ENCODE assay signal across 25 mouse cellular contexts in the genomic region with DNA sequence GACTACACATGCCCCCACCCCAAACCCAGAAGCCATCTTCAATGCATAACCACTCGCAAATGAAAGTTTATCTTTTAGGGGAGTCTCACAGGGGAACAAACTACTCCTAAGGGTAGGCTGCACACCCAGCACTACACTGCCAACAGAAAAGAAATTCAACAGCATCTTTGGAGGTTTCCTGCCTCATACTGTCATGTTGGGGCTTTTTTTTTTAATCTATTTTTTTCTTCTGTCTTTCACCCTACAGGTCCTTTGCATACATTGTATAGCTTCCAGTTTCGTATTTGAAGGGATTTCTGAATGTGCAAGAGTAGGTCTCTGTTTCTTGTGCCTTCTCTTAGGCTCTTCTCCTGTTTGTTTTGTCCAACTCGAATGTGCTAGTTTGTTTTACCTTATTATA. TPM values are rescaled to one million over a fixed set of nuclear protein-coding genes. Genes with fewer than 3 reads are reported as not detected.
DNase-seq lines count a peak whose midpoint lies in the region; ATAC-seq and TF ChIP-seq lines count a peak whose summit lies in the region.
"Had no signal": no experiment of that assay in that cellular context is flagged by ENCODE, and none has a peak within 500 bp of the region (broad histone marks: within the 10 kb centered on the region; RNA-seq: fewer than 3 reads in every experiment).

No protein-coding gene starts in this region.

- H3K4me1 ChIP-seq in CH12.LX (ENCODE audit: control insufficient read depth in 1 of 2, insufficient read depth in 2 of 2), result peaks cover 46 to 94% of the 10 kb centered on the region in 2 experiments
- peaks cover 80% of the 10 kb centered on the region for H3K4me1 ChIP-seq in forebrain, embryonic 13.5 days
- peaks cover 99% of the 10 kb centered on the region for H3K4me1 ChIP-seq in liver, embryonic 12.5 days

- no peak overlapping the region for H3K4me2 ChIP-seq in CH12.LX (ENCODE audit: insufficient read depth, low read depth, poor library complexity, severe bottlenecking)
- no peak overlapping the region for H3K4me2 ChIP-seq in forebrain, embryonic 13.5 days
- no peak overlapping the region for H3K4me2 ChIP-seq in liver, embryonic 12.5 days
- H3K4me2 ChIP-seq: heart, embryonic 15.5 days; kidney, embryonic 15.5 days; limb, embryonic 15.5 days; liver, embryonic 15.5 days; lung, embryonic 15.5 days; stomach, embryonic 15.5 days had no signal

- TF ChIP-seq POLR2A in CH12.LX (IDR thresholded peaks at IDR 0.05; ENCODE audit: low read depth, low read length), result no peak

- no peak for TF ChIP-seq CTCF in layer of hippocampus, adult 2 months (conservative IDR thresholded peaks at IDR 0.05)
- TF ChIP-seq CTCF in CH12.LX (conservative IDR thresholded peaks at IDR 0.05 in 1 of 2, IDR thresholded peaks at IDR 0.05 in 1 of 2; ENCODE audit: low read depth in 2 of 2, low read length in 2 of 2), result no peak

- H3K79me2 ChIP-seq in CH12.LX (replicated peaks; ENCODE audit: control insufficient read depth, extremely low read depth, insufficient read depth, poor library complexity, severe bottlenecking), result peaks cover 42% of the 10 kb centered on the region

- 91% methylated on average over 3 of the region's 3 CpGs for WGBS in forebrain, embryonic 13.5 days
- 65% methylated on average over 3 of the region's 3 CpGs for WGBS in liver, embryonic 12.5 days (ENCODE audit: insufficient replicate concordance)

- ATAC-seq in forebrain, embryonic 13.5 days, result no peak
- ATAC-seq in liver, embryonic 12.5 days, result no peak
- ATAC-seq: hindbrain, embryonic 16.5 days had no signal

- H3K9ac ChIP-seq in CH12.LX (ENCODE audit: insufficient read depth, low read depth), result no peak overlapping the region
- no peak overlapping the region for H3K9ac ChIP-seq in forebrain, embryonic 13.5 days
- H3K9ac ChIP-seq in liver, embryonic 12.5 days, result no peak overlapping the region
- H3K9ac ChIP-seq: heart, embryonic 15.5 days; kidney, embryonic 15.5 days; limb, embryonic 15.5 days; liver, embryonic 15.5 days; lung, embryonic 15.5 days; stomach, embryonic 15.5 days had no signal

- no peak for TF ChIP-seq RAD21 in CH12.LX (IDR thresholded peaks at IDR 0.05; ENCODE audit: low read depth, low read length)

- dilution Hi-C loops in CH12.LX (cut with MboI; ENCODE audit: extremely low pct_ligation_motif_present, extremely low pct_unique_long_range_greater_than_20kb, low sequenced_read_pairs), result no loop called here

- peak overlapping the region; percentile 93 for H3K27ac ChIP-seq in layer of hippocampus, adult 2 months
- H3K27ac ChIP-seq in CH12.LX (ENCODE audit: insufficient read depth, low read depth), result no peak overlapping the region
- H3K27ac ChIP-seq in forebrain, embryonic 13.5 days, result peak overlapping the region; percentile 72
- no peak overlapping the region for H3K27ac ChIP-seq in liver, embryonic 12.5 days
- H3K27ac ChIP-seq: gastrocnemius, adult 2 months; heart, embryonic 15.5 days; kidney, embryonic 15.5 days; limb, embryonic 15.5 days; liver, embryonic 15.5 days; lung, embryonic 15.5 days; stomach, embryonic 15.5 days had no signal

- H3K4me3 ChIP-seq in layer of hippocampus, adult 2 months, result no peak overlapping the region
- no peak overlapping the region for H3K4me3 ChIP-seq in CH12.LX (replicated peaks in 1 of 3; ENCODE audit: low read depth in 2 of 3, low read length in 2 of 3, poor library complexity in 1 of 3)
- H3K4me3 ChIP-seq in forebrain, embryonic 13.5 days, result no peak overlapping the region
- H3K4me3 ChIP-seq in liver, embryonic 12.5 days, result no peak overlapping the region
- H3K4me3 ChIP-seq: gastrocnemius, adult 2 months; heart, embryonic 15.5 days; kidney, embryonic 15.5 days; limb, embryonic 15.5 days; liver, embryonic 15.5 days; lung, embryonic 15.5 days; stomach, embryonic 15.5 days had no signal

- H3K9me3 ChIP-seq in CH12.LX (replicated peaks; ENCODE audit: low read length), result no peaks in the 10 kb centered on the region
- no peaks in the 10 kb centered on the region for H3K9me3 ChIP-seq in forebrain, embryonic 13.5 days (replicated peaks)
- H3K9me3 ChIP-seq in liver, embryonic 12.5 days (replicated peaks), result no peaks in the 10 kb centered on the region
- H3K9me3 ChIP-seq: heart, embryonic 15.5 days; kidney, embryonic 15.5 days; limb, embryonic 15.5 days; liver, embryonic 15.5 days; lung, embryonic 15.5 days; megakaryocyte, embryonic 14.5 days; stomach, embryonic 15.5 days had no signal

- H3K27me3 ChIP-seq in CH12.LX (replicated peaks), result no peaks in the 10 kb centered on the region
- no peaks in the 10 kb centered on the region for H3K27me3 ChIP-seq in forebrain, embryonic 13.5 days
- no peaks in the 10 kb centered on the region for H3K27me3 ChIP-seq in liver, embryonic 12.5 days (replicated peaks)
- H3K27me3 ChIP-seq: heart, embryonic 15.5 days; kidney, embryonic 15.5 days; limb, embryonic 15.5 days; liver, embryonic 15.5 days; lung, embryonic 15.5 days; megakaryocyte, embryonic 14.5 days; stomach, embryonic 15.5 days had no signal

- peaks cover 0 to 2% of the 10 kb centered on the region in 2 experiments for H3K36me3 ChIP-seq in CH12.LX (replicated peaks in 1 of 2; ENCODE audit: control insufficient read depth in 1 of 2, insufficient read depth in 1 of 2, low read length in 1 of 2)
- peaks cover 7% of the 10 kb centered on the region; the same call in 1 of the 2 replicates for H3K36me3 ChIP-seq in forebrain, embryonic 13.5 days (ENCODE audit: poor library complexity, severe bottlenecking)
- peaks cover 12% of the 10 kb centered on the region; the same call in 1 of the 2 replicates for H3K36me3 ChIP-seq in liver, embryonic 12.5 days
- H3K36me3 ChIP-seq: heart, embryonic 15.5 days; kidney, embryonic 15.5 days; limb, embryonic 15.5 days; liver, embryonic 15.5 days; lung, embryonic 15.5 days; stomach, embryonic 15.5 days had no signal

- DNase-seq in layer of hippocampus, adult 2 months (ENCODE audit: low spot score in 2 of 2), result no peak
- DNase-seq in layer of hippocampus, adult 18-20 months (ENCODE audit: low spot score in 2 of 2), result no peak
- DNase-seq in CH12.LX (ENCODE audit: extremely low read depth), result no peak
- DNase-seq in naive thymus-derived CD4-positive, alpha-beta T cell, adult 2 months (ENCODE audit: low read depth), result peak; percentile 46
- no peak for DNase-seq in gastrocnemius, postnatal 4 days (ENCODE audit: low spot score in 2 of 2)
- DNase-seq: adrenal gland, postnatal 25 days; cerebellum, adult 9-10 months; gastrocnemius, adult 2 months; heart, postnatal 36 days; kidney, adult 11 months; kidney, postnatal 36 days; lung, postnatal 36 days; midbrain, embryonic 14.5 days; right cerebral cortex, postnatal 14 days; thymus, postnatal 25 days had no signal

- no peak for TF ChIP-seq EP300 in CH12.LX (IDR thresholded peaks at IDR 0.05; ENCODE audit: low read length)

- in situ Hi-C loops in CH12.LX (cut with MboI; ENCODE audit: low pct_ligation_motif_present, low pct_unique_long_range_greater_than_20kb, low sequenced_read_pairs), result no loop called here

TF ChIP-seq in CH12.LX, 34 proteins besides CTCF, POLR2A, EP300 and RAD21:
- TF ChIP-seq ZNF384 (IDR thresholded peaks at IDR 0.05; ENCODE audit: low read depth, low read length), result peak; percentile 52; the same call in 1 of the 2 replicates
- no peak for TF ChIP-seq MAZ (IDR thresholded peaks at IDR 0.05; ENCODE audit: low read depth, low read length)
TF ChIP-seq in CH12.LX: peak in this region for 1.

RNA-seq across cellular contexts. Expression of gene Tspan14, which starts 14.3 kb away (rescaled TPM):
- total RNA-seq in layer of hippocampus, adult 2 months (2021), result 10 to 100 TPM; 27.0 to 30.0 TPM
- 10 to 100 TPM; 30.5 to 33.7 TPM for total RNA-seq in layer of hippocampus, adult 18-20 months (2021)
- total RNA-seq in CH12.LX (2012; rRNA removed) (14.9 and 16.1 TPM in 2 replicates), CH12.LX (2014; rRNA removed) (10.6 and 11.6 TPM in 2 replicates)
- 17.8 and 19.1 TPM in 2 replicates for polyA plus RNA-seq in CH12.LX (2012; ENCODE audit: insufficient read length, low read depth)
- polyA plus RNA-seq in forebrain, embryonic 13.5 days (2015; fragmentation: Nextera tagmentation; extraction: Ambion mirVana), result 84.1 and 88.2 TPM in 2 replicates
- 10 to 100 TPM; 29.0 to 29.4 TPM for total RNA-seq in gastrocnemius, postnatal 4 days (2021)
- 44.5 and 44.6 TPM in 2 replicates for polyA plus RNA-seq in liver, embryonic 12.5 days (2016; fragmentation: Nextera tagmentation; extraction: Ambion mirVana)

RNA-seq across cellular contexts. Expression of gene Sh2d4b, which starts 59.2 kb away (rescaled TPM):
- total RNA-seq in layer of hippocampus, adult 2 months (2021), result 1 to 10 TPM; 2.0 to 2.1 TPM
- total RNA-seq in layer of hippocampus, adult 18-20 months (2021), result 1 to 10 TPM in 1 of 2 experiments, under 1 TPM in 1; 0.91 to 1.7 TPM
- total RNA-seq in CH12.LX (2012; rRNA removed), result 0.04 TPM in 1 of 2 replicates, not detected in the other
- not detected in 2 replicates for total RNA-seq in CH12.LX (2014; rRNA removed)
- 0.12 and 0.17 TPM in 2 replicates for polyA plus RNA-seq in CH12.LX (2012; ENCODE audit: insufficient read length, low read depth)
- 2.3 and 2.4 TPM in 2 replicates for polyA plus RNA-seq in forebrain, embryonic 13.5 days (2015; fragmentation: Nextera tagmentation; extraction: Ambion mirVana)
- under 1 TPM; 0.96 to 0.98 TPM for total RNA-seq in gastrocnemius, postnatal 4 days (2021)
- polyA plus RNA-seq in liver, embryonic 12.5 days (2016; fragmentation: Nextera tagmentation; extraction: Ambion mirVana), result 0.16 and 0.20 TPM in 2 replicates

Comparison
In these comparisons a context has a peak if more than half of its experiments do, and no peak if none do; other contexts are left out.
1. H3K27ac ChIP-seq: peak in layer of hippocampus, adult 2 months (single experiment) and forebrain, embryonic 13.5 days (single experiment); none in CH12.LX (single experiment) and liver, embryonic 12.5 days (single experiment).